Mouse (Mus musculus) thymus, postnatal 25 days (tissue): Measurements from ENCODE around the gene Ccdc78.
"Not testable (repeated sequence)": the region's sequence is repeated elsewhere in the genome, so short reads cannot be mapped to it uniquely, and the experiment has no call there.

ENCODE experiments used
- DNase-seq: peaks from one replicate; pipeline ENCODE4 v3.0.0; 2022

Gene Ccdc78

DNA sequence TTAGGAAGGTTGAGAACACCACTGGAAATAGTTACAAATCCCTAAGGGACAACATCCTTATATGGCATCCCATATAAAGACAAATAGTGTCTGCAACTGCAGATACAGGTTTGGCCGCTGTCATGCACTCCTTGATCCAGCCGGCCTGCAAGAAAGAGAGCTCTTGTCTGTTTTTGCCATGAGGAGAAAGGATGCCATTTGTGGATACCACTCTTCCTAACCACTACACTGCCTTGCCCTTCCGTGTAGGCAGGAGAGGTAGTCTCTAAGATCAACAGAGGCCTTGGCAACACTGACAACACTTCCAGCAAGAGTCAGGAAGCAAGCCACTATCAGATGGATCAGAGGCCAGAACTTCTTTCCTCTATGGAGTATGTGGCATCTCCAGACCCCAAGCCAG lies at the start of gene Ccdc78:
Gene Ccdc78 (plus strand): TSS at position 301 of the 400 bp plus-strand sequence.
- no peak for DNase-seq

GRCm38 (mm10) chr17:25738861-25739260 lies 47.5 kb upstream of the Ccdc78 start:
- no peak for DNase-seq

GRCm38 (mm10) chr17:25741471-25741870 lies 44.9 kb upstream of the Ccdc78 start:
- DNase-seq = not testable (repeated sequence)

DNA sequence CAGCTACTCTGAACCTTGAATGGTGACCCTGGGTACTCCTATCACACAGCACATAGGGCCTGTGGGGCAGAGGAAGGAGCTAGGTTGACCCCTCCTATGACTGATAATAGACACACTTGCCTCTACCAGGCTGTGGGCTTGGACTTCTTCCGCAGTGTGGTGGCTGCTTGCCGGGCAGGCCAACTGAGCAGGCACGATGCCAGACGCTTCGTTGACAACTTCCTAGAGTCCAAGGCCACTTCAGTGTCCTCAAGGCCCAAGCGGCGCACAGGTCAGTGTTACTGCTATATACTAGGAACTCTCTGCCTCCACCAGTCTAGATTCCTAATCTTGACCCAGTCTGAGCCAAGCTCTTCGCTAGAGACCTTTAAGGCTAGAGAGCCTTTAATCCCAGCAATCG lies 42.5 kb upstream of the Ccdc78 start:
- DNase-seq = no peak

DNA sequence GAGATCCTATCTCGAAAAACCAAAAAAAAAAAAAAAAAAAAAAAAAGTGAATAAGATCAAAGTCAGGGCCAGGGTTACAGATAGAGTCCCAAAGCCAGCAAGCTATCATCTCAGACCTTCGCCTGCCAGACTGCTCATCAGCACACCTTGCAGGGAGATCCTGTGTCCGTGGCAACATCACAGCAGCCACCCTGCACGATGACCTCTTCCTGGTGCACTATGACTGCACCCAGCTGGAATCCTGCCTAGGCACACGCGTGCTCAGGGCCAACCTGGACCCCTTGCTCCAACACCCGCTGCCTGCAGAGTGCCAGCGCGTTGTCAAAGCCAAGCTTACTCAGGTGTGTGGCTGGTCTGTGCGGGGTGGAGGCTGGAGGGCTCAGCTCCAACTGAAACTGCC lies 42.1 kb upstream of the Ccdc78 start:
- no peak for DNase-seq

DNA sequence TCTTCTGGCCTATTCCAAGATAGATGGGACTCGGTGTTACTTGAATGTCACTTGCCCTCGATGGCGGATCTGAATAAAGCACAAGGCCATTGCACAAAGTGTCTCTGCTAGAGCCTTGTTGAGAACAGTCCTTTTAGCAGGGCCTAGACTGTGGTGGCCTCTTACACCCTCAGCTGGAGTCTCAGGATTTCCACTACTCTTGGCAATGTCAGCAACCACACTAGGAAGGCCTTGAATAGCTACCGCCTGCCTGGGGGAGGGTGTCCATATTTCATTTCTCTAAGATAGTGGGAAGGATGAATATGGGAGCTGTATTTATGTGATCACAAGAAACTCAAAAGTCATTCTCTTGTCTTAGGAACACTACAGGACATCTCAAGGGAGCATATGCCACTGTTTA lies 38.1 kb upstream of the Ccdc78 start:
- DNase-seq = no peak

DNA sequence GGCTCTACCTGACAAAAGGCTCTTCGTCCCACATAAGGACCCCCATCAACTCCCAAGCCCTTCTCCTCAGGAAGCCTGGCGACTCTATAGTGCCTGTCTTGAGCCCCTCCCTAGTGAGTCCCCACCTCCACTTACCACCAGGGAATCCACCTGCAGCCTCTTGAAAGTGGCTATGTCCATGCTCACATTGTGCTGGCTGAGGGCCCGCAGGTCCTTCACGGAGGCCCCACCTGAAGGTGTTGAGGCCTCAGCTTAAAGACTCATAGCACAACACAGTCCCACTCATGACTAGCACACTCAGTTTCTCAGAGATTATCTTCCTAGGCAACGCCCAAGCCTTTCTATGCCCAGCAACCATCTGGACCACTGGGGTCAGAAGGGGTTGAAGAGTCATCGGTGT lies 37.1 kb upstream of the Ccdc78 start:
- DNase-seq = no peak

DNA sequence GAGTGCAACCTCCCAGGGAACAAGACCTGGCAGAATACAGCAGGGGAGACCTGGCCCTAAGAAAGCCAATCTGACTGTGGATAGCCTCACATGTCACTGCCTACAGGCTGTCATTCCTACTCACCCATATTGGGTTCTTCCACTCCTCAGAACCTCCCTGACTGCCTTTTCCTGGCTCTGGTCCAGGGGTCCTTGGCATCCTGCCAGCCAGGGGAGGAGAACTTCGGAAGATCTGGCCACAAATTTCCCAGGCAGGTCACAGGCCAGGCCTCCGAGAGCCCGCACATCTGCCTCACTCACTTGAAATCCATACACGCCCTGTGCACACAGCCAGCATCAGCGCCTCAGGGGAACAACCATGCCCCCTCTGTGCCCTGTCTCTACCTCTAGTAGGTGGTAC lies 34.9 kb upstream of the Ccdc78 start:
- no peak for DNase-seq

DNA sequence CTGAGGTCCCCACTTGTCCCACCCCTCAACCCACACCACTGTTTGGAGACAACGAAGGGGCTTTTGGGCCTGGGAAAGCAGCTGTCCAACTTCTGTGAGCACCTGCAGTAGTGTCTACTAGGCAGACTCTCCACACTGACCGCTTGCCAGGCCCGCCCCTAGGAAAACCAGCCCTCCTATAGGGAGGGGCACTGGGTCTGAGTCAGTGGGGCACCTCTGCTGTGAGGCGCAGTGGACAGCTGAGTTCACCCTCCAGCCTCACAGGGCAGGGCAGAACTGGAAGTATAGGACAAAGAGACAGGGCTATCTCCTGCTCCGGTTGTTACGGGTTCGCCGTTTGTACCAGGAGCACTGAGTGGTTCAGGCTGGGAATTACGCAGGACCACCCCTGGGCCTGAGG lies 32.1 kb upstream of the Ccdc78 start, which contains the start of gene Msln:
Gene Msln (minus strand): TSS at position 138 of the 400 bp plus-strand sequence.
- no peak for DNase-seq

DNA sequence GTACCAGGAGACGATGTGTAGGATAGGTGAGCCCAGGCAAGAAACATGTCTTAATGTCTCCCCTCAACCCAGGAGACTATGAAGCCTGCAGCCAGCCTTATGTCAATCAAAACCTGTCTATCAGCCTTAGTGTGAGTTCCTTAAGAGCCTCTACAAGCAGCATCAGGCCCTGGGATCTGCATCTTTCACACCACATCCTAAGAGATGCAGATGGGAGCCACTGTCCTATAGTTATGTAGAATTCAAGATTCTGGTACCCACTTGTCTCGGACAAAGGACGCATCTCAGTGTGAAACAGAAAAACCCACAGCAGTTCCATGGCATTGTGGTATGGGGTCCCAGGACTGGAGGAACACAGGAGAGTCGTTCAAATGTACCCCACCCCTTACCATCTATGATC lies 31.3 kb upstream of the Ccdc78 start:
- DNase-seq = no peak

DNA sequence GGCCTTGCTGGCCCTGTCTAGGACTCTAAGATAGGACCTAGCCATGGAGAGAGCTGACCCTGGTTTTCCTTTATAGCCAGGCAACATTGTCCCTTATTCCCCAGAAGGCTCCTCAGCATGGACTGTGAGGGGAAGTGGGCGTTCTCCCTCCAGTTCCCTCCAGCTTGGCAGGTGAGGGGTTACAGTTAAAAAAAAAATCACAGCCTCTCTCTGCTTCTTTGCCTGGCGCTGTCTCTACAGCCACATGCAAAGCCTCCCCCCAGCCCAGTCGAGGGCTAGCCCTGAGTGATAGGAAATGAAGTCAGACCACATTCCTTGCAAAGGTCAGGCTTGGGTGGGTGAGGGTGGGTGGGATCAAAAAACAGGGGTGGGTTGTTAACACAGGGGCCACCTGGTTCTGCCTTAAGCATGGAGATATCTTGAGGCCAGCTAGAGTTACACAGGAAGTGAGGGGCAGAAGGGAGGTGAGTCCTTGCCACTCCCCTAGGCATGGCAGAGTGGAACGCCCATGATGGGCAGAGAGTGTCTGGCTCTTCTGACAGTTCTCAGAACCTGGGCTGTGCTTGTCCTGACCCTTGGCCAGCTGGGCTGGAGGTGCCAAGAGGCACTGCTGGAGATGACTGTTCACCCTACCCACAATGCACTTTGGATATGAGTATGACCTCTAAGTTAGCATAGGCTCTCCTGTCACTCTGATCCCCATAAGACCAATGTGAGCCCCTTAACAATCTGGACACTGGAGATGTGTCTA lies 30.6 kb upstream of the Ccdc78 start:
- no peak for DNase-seq

DNA sequence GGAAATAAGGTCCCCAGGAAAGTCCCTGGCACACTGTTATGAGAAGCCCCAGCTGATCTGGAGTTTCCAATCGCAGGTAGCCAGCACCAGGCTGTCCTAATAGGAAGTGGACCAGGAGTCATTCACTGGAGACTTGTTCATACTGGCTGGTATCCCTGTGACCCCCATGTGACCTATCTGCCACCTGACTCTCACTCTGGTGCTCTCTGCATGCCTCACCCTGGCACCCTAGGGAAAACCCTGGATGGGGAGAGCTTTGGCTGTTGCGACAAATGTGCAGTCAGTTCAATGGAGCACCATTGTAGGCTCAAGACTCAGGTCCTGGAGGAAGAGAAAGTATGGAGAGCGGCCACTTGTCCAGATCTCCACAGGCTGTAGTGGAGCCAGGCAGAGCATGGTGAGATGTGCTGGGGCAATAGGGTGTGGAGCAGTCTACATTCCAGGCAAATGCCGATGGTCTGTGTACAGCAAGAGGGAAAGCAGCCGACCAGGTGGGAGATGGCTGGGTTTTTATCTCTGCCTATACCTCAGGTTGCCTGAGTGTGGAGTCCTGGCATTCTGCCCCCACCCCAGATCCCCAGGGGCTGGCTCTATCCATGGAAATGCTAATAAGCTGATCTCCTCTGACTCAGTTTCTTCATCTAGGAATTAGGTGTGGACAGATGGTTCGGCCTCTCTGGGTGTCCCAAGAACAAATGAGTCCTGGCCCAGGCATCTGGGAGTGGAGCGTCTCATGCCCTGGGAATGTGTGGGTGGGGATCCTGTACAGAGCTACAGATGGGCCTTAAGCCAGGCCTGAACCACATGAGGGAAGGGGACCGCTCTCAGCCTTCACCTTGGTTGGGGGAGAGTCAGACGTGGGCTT lies 29.8 kb upstream of the Ccdc78 start:
- no peak for DNase-seq

DNA sequence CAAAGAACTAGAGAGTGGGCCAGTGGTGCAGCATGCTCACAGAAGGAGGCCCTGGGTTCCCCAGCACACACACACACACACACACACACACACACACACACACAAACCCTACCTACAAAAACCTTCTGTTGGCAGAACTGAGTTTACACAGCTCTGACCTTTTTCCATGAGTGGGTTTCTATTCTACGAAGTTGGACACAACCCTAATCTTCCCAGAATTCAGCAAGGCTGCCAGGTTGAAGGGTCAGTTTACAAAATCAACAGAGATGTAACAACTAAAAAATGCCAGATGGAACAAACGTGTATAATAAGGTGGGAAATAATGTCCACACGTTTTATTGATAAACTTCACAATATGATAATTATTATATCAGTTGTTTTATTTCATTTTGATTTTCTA lies 28.7 kb upstream of the Ccdc78 start:
- no peak for DNase-seq

DNA sequence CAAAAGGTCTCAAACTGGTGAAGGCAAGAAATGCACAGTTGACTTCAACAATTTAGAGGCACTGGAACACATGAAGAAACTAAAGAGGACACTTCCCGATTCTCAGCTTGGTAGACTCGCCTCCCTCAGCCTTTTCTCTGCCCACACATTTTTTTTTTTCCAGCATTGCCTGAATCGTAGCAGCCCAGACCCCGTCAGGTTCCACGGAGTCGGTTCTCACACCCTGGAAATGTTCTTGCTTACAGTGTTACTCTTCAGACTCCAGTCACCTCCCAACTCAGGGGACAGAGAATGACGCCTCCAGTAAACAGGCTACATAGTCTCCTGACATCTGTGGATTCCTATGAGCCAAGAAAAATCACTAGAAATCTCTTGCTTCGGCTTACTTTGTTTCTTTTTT lies 26.2 kb upstream of the Ccdc78 start:
- no peak for DNase-seq

- DNase-seq = no peak
Observed at GRCm38 (mm10) chr17:25761561-25761970, 24.8 kb upstream of the Ccdc78 start.

DNA sequence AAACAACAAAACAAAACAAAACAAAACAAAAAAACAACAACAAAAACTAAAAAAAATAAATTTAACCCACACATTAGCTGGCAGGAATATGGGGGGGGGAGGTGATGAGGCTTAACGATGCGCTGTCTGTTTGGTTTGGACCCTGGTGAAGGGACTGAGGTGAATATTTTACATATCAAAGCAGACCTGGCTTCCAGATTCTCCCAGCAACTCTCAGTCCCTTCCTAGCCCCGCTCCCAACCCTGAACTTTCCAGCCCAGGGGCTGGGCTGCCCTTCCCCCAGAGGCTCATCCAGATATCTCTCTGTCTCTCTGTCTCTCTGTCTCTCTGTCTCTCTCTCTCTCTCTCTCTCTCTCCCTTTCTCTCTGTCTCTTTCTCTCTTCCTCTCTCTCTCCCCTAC lies 23.8 kb upstream of the Ccdc78 start:
- no peak for DNase-seq

DNA sequence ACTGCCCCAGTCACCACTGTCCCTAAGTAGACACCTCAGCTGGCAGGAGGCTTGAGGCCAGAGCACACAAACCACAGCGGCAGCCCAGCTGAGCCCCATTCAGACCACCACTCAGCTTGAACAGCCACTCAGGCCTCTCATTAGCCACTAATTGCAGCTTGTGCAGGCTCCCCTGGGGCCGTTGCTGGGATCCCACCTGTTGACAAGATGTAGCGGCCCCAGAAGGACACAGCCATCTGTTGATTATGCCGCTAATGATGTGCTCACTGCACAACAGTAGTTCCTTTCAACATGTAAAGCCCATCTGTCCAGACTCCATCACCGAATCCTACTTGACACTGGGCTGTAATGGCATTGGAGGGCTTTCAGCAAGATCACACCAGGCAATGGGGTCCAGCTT lies 20.5 kb upstream of the Ccdc78 start:
- DNase-seq = no peak

DNA sequence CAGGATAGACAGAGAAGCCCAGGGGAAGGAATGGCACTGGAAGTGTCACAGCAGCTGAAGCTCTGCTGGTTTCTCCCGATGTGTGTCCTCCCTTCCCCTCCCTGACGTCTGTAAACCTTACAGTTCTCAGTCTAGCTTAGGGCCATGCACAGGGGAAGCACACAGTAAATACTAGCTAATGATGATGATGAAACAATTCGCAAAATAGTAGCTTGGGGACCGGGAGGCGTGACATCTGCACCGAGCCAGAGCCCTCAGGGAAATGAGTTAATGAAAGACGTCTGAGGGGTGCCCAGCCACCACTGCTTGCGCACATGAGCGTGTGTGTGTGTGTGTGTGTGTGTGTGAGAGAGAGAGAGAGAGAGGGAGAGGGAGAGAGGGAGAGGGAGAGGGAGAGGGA lies 17.0 kb upstream of the Ccdc78 start:
- DNase-seq = no peak

GRCm38 (mm10) chr17:25773549-25774120 lies 12.7 kb upstream of the Ccdc78 start, which contains the start of gene Narfl:
Narfl (plus strand) TSS chr17:25773776.
- DNase-seq = peak; percentile 98

DNA sequence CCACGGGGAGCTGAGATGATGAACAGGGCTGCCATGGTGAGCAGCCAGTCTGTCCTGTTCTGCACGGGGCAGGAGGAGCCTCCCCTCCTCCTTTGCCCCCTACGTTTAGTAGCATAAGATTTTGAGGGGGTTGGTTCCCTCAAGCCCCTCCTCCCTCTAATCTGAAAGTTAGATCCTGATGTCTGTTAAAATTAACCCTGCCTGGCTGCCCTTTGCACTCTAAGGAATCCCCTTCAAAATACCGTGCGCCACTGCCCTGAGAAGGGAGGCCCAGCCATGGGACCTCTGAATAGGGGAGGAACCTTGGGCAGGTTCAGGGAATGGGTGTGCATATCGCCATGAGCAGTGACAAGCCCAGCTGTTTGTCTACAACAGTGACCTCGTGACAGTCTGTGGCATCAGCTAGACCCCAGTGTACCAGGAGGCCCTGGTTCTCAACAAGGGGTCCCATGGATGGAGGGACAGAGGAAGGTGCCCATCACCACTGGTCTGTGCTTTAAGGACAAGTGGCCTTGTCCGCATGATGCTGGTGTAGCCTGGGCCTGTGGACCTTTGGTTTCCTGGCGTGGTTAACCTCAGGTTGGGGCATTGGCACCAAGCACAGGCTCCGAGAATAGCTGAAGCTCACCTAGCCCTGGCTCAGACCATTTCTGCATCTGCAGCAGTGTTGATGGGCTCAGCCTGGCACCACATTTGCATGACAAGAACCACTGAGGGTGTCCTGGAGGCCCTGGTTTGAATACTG lies 10.9 kb upstream of the Ccdc78 start:
- no peak for DNase-seq

- DNase-seq = no peak
Observed at GRCm38 (mm10) chr17:25777948-25778347, 8.4 kb upstream of the Ccdc78 start.

DNA sequence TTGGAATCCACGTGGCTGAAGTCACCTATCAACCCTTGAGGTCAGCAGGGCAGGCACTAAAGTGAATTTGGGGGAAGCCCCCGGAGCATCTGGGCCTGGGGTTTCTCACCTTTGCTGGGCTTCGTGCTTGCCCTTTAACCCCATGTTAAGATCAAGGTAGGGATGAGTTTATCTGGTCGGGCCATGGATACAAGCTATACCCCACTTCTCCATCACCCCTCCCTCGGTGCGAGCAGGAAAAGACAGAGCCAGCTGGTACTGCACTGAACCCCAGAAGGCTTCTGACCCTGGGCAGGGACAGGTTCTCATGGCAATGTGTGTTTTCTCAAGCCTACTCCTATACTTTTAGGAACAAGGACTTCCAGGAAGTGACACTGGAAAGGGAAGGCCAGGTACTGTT lies 5.0 kb upstream of the Ccdc78 start:
- no peak for DNase-seq

GRCm38 (mm10) chr17:25783086-25783485 lies 3.3 kb upstream of the Ccdc78 start:
- no peak for DNase-seq
